Mouse (Mus musculus) embryonic facial prominence, embryonic 13.5 days (tissue): ENCODE measurements around the gene Trmo. TPM values are rescaled to one million over a fixed set of nuclear protein-coding genes. Genes with fewer than 3 reads are reported as not detected.
A peak's percentile ranks its signal among the peaks of the same experiment; 100 is the strongest.

Experiments
- ATAC-seq: fragments of 200-750 bp; cut with Nextera tagmentation; 2 replicates; pipeline ENCODE4 v1.8.0; 2017; ENCODE audit warnings: low read depth; ENCODE audit not compliant: insufficient number of reproducible peaks, insufficient read depth, low FRiP score, low TSS enrichment
- H3K27ac ChIP-seq: fragments of 300-500 bp; sonication (generic); 2 replicates; pipeline ENCODE4 v1.5.1; 2015; ENCODE audit warnings: moderate library complexity, mild to moderate bottlenecking, inconsistent platforms
- H3K27me3 ChIP-seq: fragments of 300-500 bp; sonication (generic); 2 replicates; pipeline ENCODE4 v1.6.1; 2015; ENCODE audit warnings: mild to moderate bottlenecking, inconsistent platforms
- H3K36me3 ChIP-seq: fragments of 300-500 bp; sonication (generic); 2 replicates; pipeline ENCODE4 v1.6.1; 2015; ENCODE audit warnings: mild to moderate bottlenecking, inconsistent platforms
- H3K4me1 ChIP-seq: fragments of 300-500 bp; sonication (generic); 2 replicates; pipeline ENCODE4 v1.6.1; 2015; ENCODE audit warnings: inconsistent platforms
- H3K4me2 ChIP-seq: fragments of 300-500 bp; sonication (generic); 2 replicates; pipeline ENCODE4 v1.6.1; 2015; ENCODE audit warnings: moderate library complexity, mild to moderate bottlenecking, inconsistent platforms
- H3K4me3 ChIP-seq: fragments of 300-500 bp; sonication (generic); 2 replicates; pipeline ENCODE4 v1.5.1; 2015; ENCODE audit warnings: mild to moderate bottlenecking, inconsistent platforms
- H3K9ac ChIP-seq: fragments of 300-500 bp; sonication (generic); 2 replicates; pipeline ENCODE4 v1.6.1; 2015; ENCODE audit warnings: mild to moderate bottlenecking, inconsistent platforms
- H3K9me3 ChIP-seq: fragments of 300-500 bp; sonication (generic); 2 replicates; pipeline ENCODE4 v1.6.1; 2016; ENCODE audit warnings: inconsistent platforms
- WGBS: fragments of 180-500 bp; shearing (Covaris S2); methylation state at CpG from one replicate; pipeline ENCODE4 v1.1.7; 2015; ENCODE audit warnings: mixed read lengths; 5-methylcytosine and 5-hydroxymethylcytosine counted together
- polyA plus RNA-seq: library from polyadenylated mRNA; unstranded; fragments of >200 nt; fragmentation: Nextera tagmentation; extraction: Ambion mirVana; gene quantifications from 2 replicates; pipeline ENCODE4 v1.2.1, GENCODE M21; 2015

Gene Trmo
- polyA plus RNA-seq, result 8.3 and 9.3 TPM in 2 replicates

GRCm38 (mm10) chr4:46389013-46389611 lies at the start of gene Trmo:
Trmo (minus strand) TSS chr4:46389437.
- peaks cover 18% of the 10 kb centered on the region for H3K36me3 ChIP-seq
- under 1% methylated on average over 56 of the region's 56 CpGs for WGBS
- H3K4me3 ChIP-seq, result peak within 1 kb of the TSS; percentile 64
- H3K27ac ChIP-seq, result peak within 1 kb of the TSS; percentile 95
- H3K27me3 ChIP-seq, result no peaks in the 10 kb centered on the region
- ATAC-seq, result peak; percentile 93
- H3K9ac ChIP-seq, result peak within 1 kb of the TSS; percentile 87
- H3K9me3 ChIP-seq, result no peaks in the 10 kb centered on the region
- peak within 1 kb of the TSS; percentile 68 for H3K4me2 ChIP-seq
- no peaks in the 10 kb centered on the region for H3K4me1 ChIP-seq

GRCm38 (mm10) chr4:46432339-46433036 lies 43.3 kb upstream of the Trmo start:
- Histone ChIP-seq H3K9ac (no peak overlapping the region), H3K27ac (no peak overlapping the region), H3K9me3 (no peaks in the 10 kb centered on the region), H3K27me3 (no peaks in the 10 kb centered on the region), H3K4me3 (no peak overlapping the region), H3K4me2 (no peak overlapping the region), H3K36me3 (no peaks in the 10 kb centered on the region), H3K4me1 (no peaks in the 10 kb centered on the region)
- WGBS, result 86% methylated on average over 12 of the region's 12 CpGs
- no peak for ATAC-seq

- no peak overlapping the region for H3K27ac ChIP-seq
- no peak for ATAC-seq
- H3K4me3 ChIP-seq, result no peak overlapping the region
- H3K27me3 ChIP-seq, result no peaks in the 10 kb centered on the region
- no peak overlapping the region for H3K4me2 ChIP-seq
- no peak overlapping the region for H3K9ac ChIP-seq
- no peaks in the 10 kb centered on the region for H3K36me3 ChIP-seq
- WGBS, result 57% methylated on average over 10 of the region's 10 CpGs
- no peaks in the 10 kb centered on the region for H3K4me1 ChIP-seq
- no peaks in the 10 kb centered on the region for H3K9me3 ChIP-seq
These were observed 39.8 kb upstream of the Trmo start for GRCm38 (mm10) chr4:46428903-46429499.

GRCm38 (mm10) chr4:46422625-46423024 lies 33.4 kb upstream of the Trmo start:
- Histone ChIP-seq H3K36me3 (no peaks in the 10 kb centered on the region), H3K9me3 (no peaks in the 10 kb centered on the region), H3K4me2 (no peak overlapping the region)

GRCm38 (mm10) chr4:46418851-46419250 lies 29.6 kb upstream of the Trmo start:
- Histone ChIP-seq H3K4me3 (no peak overlapping the region), H3K27me3 (no peaks in the 10 kb centered on the region), H3K4me1 (no peaks in the 10 kb centered on the region), H3K9me3 (no peaks in the 10 kb centered on the region), H3K9ac (no peak overlapping the region), H3K27ac (no peak overlapping the region), H3K36me3 (no peaks in the 10 kb centered on the region), H3K4me2 (no peak overlapping the region)
- ATAC-seq, result no peak
- 89% methylated on average over 9 of the region's 9 CpGs for WGBS

More at GRCm38 (mm10) chr4:46422625-46423024, 33.4 kb upstream of the Trmo start:
- no peak for ATAC-seq
- Histone ChIP-seq H3K27me3 (no peaks in the 10 kb centered on the region), H3K27ac (no peak overlapping the region), H3K4me1 (no peaks in the 10 kb centered on the region), H3K9ac (no peak overlapping the region), H3K4me3 (no peak overlapping the region)
- 83% methylated on average over 8 of the region's 8 CpGs for WGBS

- Histone ChIP-seq H3K4me3 (no peak overlapping the region), H3K4me1 (no peaks in the 10 kb centered on the region), H3K27me3 (no peaks in the 10 kb centered on the region), H3K9me3 (no peaks in the 10 kb centered on the region), H3K4me2 (no peak overlapping the region), H3K27ac (no peak overlapping the region), H3K9ac (no peak overlapping the region), H3K36me3 (no peaks in the 10 kb centered on the region)
- no peak for ATAC-seq
- 63% methylated on average over 3 of the region's 3 CpGs for WGBS
These were observed 28.3 kb upstream of the Trmo start for GRCm38 (mm10) chr4:46417491-46417890.

- ATAC-seq, result no peak
- no peak within 1 kb of the TSS for H3K9ac ChIP-seq
- H3K4me1 ChIP-seq, result 0 out of 2 replicates have a peak, but pooled peaks cover 2% of the 10 kb centered on the region
- no peak within 1 kb of the TSS for H3K4me3 ChIP-seq
- H3K9me3 ChIP-seq, result no peaks in the 10 kb centered on the region
- no peaks in the 10 kb centered on the region for H3K36me3 ChIP-seq
- no peak within 1 kb of the TSS for H3K27ac ChIP-seq
- 79% methylated on average over 7 of the region's 7 CpGs for WGBS
- no peak within 1 kb of the TSS for H3K4me2 ChIP-seq
- H3K27me3 ChIP-seq, result no peaks in the 10 kb centered on the region
These were observed 24.2 kb upstream of the Trmo start, which contains the start of gene Hemgn for GRCm38 (mm10) chr4:46413406-46413805. Hemgn (minus strand) TSS chr4:46413506.

- Histone ChIP-seq H3K27me3 (no peaks in the 10 kb centered on the region), H3K9me3 (no peaks in the 10 kb centered on the region), H3K9ac (no peak overlapping the region), H3K4me2 (no peak overlapping the region), H3K36me3 (no peaks in the 10 kb centered on the region), H3K4me1 (0 out of 2 replicates have a peak, but pooled peaks cover 2% of the 10 kb centered on the region), H3K27ac (no peak overlapping the region), H3K4me3 (no peak overlapping the region)
- 71% methylated on average over 1 of the region's 1 CpGs for WGBS
- ATAC-seq, result no peak
These were observed 22.9 kb upstream of the Trmo start for GRCm38 (mm10) chr4:46412113-46412512.

GRCm38 (mm10) chr4:46411489-46411888 lies 22.3 kb upstream of the Trmo start:
- Histone ChIP-seq H3K4me3 (no peak overlapping the region), H3K27ac (no peak overlapping the region), H3K27me3 (no peaks in the 10 kb centered on the region), H3K9me3 (no peaks in the 10 kb centered on the region), H3K4me1 (0 out of 2 replicates have a peak, but pooled peaks cover 2% of the 10 kb centered on the region), H3K36me3 (no peaks in the 10 kb centered on the region), H3K4me2 (no peak overlapping the region), H3K9ac (no peak overlapping the region)
- WGBS, result 81% methylated on average over 6 of the region's 6 CpGs
- no peak for ATAC-seq

GRCm38 (mm10) chr4:46410677-46411076 lies 21.4 kb upstream of the Trmo start:
- Histone ChIP-seq H3K4me2 (no peak overlapping the region), H3K27ac (no peak overlapping the region), H3K9me3 (no peaks in the 10 kb centered on the region), H3K4me3 (no peak overlapping the region), H3K36me3 (no peaks in the 10 kb centered on the region), H3K27me3 (no peaks in the 10 kb centered on the region), H3K4me1 (0 out of 2 replicates have a peak, but pooled peaks cover 2% of the 10 kb centered on the region), H3K9ac (no peak overlapping the region)
- ATAC-seq, result no peak
- 87% methylated on average over 5 of the region's 5 CpGs for WGBS

GRCm38 (mm10) chr4:46406966-46407703 lies 17.9 kb upstream of the Trmo start:
- Histone ChIP-seq H3K4me2 (no peak overlapping the region), H3K4me1 (0 out of 2 replicates have a peak, but pooled peaks cover 2% of the 10 kb centered on the region), H3K4me3 (no peak overlapping the region), H3K27me3 (no peaks in the 10 kb centered on the region), H3K9ac (no peak overlapping the region), H3K9me3 (no peaks in the 10 kb centered on the region), H3K36me3 (no peaks in the 10 kb centered on the region), H3K27ac (no peak overlapping the region)
- WGBS, result 86% methylated on average over 8 of the region's 8 CpGs
- ATAC-seq, result no peak
